Mouse (Mus musculus): ENCODE results near the gene Ttc4.

The Ttc4 gene

GRCm38 (mm10) chr4:106678442-106679118 lies at the start of gene Ttc4:
Gene Ttc4, minus strand, starts transcription at chr4:106678944.
- DNase-seq, result peak; percentile 83

DNA sequence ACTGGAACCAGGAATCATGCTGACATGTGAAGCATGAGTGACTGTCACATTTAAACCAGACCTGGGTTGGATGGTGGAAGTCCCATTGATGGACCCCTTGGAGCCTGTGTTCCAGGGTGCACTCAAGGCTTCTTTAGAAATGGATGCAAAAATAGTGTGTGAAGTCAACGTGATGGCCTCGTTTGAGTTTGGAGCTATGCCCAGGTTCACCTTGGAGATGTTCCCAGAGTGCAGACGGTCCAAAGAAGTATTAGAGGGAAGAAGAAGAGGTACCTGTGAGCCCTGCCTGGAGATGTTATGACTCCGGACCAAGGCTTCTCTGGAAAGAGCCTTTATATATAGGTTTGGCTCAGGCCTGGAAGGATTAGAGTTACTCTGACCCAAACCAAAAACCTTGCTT lies 41.9 kb upstream of the Ttc4 start:
- DNase-seq, result peak; percentile 49

- DNase-seq, result no peak
Observed at GRCm38 (mm10) chr4:106713622-106714021, 34.9 kb upstream of the Ttc4 start.

- peak; percentile 71 for DNase-seq
Observed at GRCm38 (mm10) chr4:106708408-106708807, 29.7 kb upstream of the Ttc4 start.

DNA sequence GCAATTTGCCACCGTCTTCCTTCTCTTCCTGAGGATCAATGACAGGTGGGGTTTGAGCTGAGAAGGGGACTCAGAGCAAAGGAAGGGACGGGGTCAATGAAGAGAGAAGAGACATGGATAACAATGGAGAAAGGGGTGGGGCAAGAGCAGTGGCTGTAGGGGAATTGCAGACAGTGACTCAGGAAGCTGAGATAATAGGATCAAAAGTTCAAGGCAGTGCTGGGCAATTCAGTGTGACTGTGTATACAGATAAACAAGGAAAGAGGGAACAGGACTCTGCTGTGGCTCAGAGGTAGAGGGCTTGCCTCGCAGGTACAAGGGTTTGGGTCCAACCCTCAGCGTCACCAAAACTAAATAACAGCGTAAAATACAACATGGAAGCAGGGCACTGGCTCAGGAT lies 29.2 kb upstream of the Ttc4 start:
- no peak for DNase-seq

- no peak for DNase-seq
Observed at GRCm38 (mm10) chr4:106705096-106705665, 26.4 kb upstream of the Ttc4 start.

GRCm38 (mm10) chr4:106704416-106704815 lies 25.7 kb upstream of the Ttc4 start:
- peak; percentile 39 for DNase-seq

DNA sequence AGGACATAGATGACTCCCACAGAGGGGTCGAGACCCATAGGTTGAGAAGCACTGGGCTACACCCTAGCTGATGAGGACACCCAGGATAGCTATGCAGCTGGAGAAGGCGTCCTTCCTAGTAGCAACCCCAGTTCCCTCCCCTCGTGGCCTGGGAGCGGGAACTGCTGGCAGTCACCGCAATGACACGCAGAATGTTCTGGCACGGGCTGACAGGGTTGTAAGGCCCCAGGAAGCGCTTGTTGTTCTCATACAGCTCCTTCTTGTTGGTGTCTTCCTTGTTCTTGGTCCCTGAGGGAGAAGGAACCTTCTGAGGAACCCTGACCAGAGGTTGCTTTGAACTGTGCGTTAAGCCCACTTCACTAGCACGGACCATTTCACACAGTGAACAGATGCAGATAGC lies 25.2 kb upstream of the Ttc4 start:
- no peak for DNase-seq

DNA sequence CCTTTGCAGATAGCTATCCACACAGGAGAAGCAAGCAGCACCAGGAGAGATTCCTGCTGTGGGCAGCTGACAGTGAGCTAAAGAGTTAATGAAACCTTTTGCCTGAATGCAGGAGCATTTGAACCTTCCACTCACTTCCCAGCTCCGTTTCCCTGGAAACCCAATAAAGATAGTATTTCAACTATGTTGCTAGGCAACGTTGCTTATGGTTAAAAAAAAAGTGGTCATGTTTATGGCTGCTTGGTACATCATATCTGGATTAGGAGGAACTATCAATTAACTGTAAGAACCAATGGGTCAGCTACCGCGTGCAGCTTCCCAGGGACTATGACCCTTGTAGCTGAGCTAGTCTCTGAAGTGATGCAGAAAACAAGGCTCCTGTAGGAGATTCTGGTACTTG lies 22.1 kb upstream of the Ttc4 start:
- no peak for DNase-seq

- DNase-seq, result no peak
Observed at GRCm38 (mm10) chr4:106699989-106700388, 21.2 kb upstream of the Ttc4 start.

DNA sequence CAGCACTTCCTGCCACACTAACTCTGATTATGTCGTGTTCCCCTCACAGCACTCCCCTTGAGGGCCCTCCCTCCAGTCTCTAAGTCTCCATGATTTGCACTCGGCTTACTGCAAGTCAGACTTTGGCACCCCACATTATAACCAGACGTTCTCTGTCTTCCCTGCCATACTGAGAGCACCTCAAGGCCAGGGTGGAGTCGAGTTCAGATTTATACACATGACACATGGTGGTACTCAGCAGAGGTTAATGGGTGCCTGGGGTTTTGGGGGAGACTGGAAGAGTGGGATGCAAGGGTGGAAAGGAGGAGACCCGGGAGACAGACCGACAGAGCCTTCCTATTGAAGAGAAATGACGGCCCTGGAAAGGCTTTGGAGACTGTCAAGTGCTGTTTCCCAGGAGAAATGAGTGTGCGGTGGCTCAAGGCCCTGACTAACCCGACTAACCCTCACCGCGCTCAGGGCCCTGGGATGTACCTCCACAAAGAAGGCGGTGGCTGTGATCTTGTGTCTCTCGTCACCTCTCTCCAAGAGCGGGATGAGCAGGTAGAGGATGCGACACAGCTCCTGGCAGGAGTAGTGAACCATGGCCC lies 15.2 kb upstream of the Ttc4 start:
- DNase-seq, result no peak

DNA sequence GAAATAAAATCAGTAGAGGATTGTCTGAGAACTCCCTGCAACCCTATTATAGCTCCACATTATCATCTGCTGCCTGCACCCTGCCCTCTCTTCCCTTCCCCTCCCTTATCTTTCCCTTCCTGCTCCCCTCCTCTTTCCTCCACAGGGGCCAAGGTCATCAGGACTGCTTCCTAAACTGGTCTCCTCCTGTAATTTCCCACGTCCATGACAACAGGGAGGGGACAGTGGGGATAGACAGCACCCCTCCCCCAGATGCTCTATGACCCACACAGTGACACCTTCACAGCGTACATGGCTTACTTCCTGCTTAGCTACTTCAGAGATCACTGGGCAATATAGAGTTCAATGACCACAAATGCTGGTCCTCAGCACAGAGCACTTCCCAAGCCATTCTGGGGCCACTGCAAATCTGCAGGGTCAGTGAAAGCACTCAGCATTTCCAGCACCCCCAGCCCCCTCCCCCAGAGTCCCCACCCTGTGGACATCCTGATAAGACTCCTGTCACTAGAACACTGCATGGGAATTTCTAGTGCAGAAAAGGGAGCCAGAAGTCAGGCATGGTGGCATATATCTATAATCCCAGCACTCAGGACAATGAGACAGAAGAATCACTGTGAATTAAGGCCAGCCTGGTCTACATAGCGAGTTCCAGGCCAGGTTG lies 10.0 kb upstream of the Ttc4 start:
- DNase-seq, result no peak

GRCm38 (mm10) chr4:106680955-106681354 lies 2.2 kb upstream of the Ttc4 start:
- no peak for DNase-seq

- no peak for DNase-seq
Observed at GRCm38 (mm10) chr4:106679152-106679551, 408 bp upstream of the Ttc4 start.

GRCm38 (mm10) chr4:106676749-106677148 lies 2.0 kb downstream of the Ttc4 start:
- no peak for DNase-seq

DNA sequence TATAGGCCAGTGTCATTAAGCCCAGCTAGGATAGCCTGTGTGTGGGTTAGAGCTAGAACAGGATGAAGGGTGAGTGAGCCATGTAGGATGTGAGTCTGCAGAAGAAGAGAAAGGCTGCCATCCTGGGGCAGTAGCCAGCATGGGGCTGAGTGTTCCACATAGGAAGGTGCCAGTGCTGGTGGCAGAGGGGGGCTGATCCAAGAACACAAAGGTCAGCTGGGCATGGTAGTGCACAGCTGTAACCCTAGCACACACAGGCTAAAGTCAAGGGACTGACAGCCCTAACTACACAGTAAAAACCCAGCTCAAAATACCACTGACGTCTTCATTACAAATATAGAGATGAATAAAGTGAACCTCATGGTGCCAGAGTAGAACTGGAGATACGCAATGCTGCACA lies 12.2 kb downstream of the Ttc4 start:
- DNase-seq, result no peak

GRCm38 (mm10) chr4:106665673-106666072 lies 13.1 kb downstream of the Ttc4 start:
- no peak for DNase-seq

DNA sequence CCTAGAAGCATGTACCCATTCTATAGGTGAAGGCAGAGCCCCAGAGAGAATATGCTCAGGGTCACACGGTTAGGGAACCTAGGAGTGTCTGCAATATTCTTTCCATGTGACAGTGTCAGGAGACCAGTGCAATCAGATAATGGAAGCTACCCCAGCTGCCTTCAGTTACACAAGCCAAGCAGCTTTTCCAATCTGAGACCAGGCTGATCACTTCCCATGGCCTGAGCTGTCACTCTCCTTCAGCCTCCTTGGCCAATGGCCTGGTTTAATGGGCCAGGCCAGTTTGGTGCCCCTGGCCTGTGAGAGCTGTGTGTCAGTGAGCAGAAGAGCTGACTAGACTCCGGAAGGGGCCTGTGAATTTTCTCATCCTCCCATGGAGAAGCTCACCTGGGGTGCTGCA lies 13.5 kb downstream of the Ttc4 start:
- no peak for DNase-seq

- no peak for DNase-seq
Observed at GRCm38 (mm10) chr4:106664697-106665096, 14.0 kb downstream of the Ttc4 start.

- no peak for DNase-seq
Observed at GRCm38 (mm10) chr4:106663956-106664470, 14.7 kb downstream of the Ttc4 start.

GRCm38 (mm10) chr4:106655681-106656080 lies 23.1 kb downstream of the Ttc4 start:
- no peak for DNase-seq

GRCm38 (mm10) chr4:106653051-106653450 lies 25.7 kb downstream of the Ttc4 start:
- no peak for DNase-seq

GRCm38 (mm10) chr4:106652546-106652945 lies 26.2 kb downstream of the Ttc4 start:
- no peak for DNase-seq

All from cerebellum, adult 9-11 months (tissue).